Mouse (Mus musculus): Measurements from ENCODE around the gene Ptk6.
A peak's percentile ranks its signal among the peaks of the same experiment; 100 is the strongest.
"Not testable (repeated sequence)": the region's sequence is repeated elsewhere in the genome, so short reads cannot be mapped to it uniquely, and the experiment has no call there.

Ptk6 gene

DNA sequence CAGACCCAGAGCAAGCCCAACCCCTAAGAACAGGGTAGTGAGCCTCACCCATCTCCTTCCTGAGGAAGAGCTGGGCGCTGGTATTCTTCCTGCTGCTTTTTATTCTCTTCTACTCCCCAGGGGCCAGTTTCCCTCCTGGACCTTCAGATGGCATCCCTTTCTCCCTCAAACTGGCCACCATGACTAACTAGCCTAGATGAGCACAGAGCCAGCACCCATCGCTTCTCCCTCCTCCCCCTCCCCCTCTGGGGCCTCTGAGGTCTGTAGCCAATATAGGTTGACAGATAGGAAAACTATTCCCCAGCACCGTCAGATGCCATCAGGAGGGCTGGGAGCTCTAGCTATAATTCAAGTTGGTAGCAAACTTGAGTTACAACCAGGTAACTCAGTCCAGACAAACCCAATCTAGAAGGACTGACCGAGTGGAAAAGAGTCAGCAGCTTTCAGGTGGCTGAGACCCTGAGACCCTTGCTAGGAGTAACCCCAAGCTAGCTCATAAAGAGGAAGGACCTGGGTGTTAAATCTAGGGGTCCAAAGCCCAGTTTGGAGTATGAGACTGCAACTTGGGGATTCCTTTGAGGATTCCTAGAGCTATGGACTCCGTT is 16.4 kb upstream of the Ptk6 start:
- DNase-seq (ENCODE audit: low read depth, low spot score), result no peak

- DNase-seq (ENCODE audit: low read depth, low spot score), result no peak
Observed at GRCm38 (mm10) chr2:181216037-181216436, 13.4 kb upstream of the Ptk6 start.

DNA sequence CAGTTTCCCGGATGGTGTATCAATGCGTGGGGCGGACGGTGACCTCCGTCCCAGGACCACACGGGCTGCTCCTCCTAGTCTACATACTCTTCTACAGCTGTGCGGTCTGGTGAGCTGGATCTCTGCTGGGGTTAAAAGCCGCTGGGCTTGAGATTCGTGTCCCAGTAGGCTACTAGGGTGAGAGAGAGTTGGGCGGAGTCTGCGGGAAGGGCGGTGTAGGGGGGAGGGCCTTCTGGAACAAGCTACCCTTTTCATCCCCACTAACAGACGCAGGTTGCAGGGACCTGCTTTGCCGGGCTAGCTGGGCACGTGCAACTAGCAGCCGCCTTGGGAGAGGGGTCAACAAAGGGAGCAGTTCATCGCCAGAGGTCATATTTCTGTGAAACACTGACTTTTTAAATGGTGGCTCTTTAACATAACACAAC is 10.4 kb upstream of the Ptk6 start, which contains the start of gene Srms:
Srms (minus strand) TSS at position 165 of the 425 bp plus-strand sequence.
- no peak for DNase-seq (ENCODE audit: low read depth, low spot score)

GRCm38 (mm10) chr2:181212389-181213020 is 9.9 kb upstream of the Ptk6 start:
- DNase-seq (ENCODE audit: low read depth, low spot score), result no peak

DNA sequence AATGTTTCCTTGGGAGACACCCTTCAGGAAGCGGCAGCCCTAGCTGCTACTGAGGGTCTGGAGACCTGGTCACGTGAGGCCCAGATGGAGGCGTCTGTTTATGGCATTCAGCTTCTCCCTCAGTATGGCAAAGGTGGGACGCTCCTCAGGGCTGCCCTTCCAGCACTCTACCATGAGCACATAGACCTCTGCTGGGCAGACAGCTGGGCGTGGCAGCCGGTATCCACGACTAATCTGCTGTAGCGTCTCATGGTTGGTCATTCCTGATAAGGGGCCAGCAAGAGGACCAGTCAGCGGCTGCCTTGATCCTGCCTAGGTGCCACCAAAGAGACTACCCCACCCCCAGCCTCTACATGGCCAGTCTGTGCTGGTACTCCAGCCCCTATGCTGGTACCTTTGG is 3.5 kb upstream of the Ptk6 start:
- DNase-seq (ENCODE audit: low read depth, low spot score), result peak; percentile 10

- DNase-seq (ENCODE audit: low read depth, low spot score), result no peak
Observed at GRCm38 (mm10) chr2:181205678-181206077, 3.1 kb upstream of the Ptk6 start.

GRCm38 (mm10) chr2:181202886-181203285 is 297 bp upstream of the Ptk6 start:
- DNase-seq (ENCODE audit: low read depth, low spot score), result no peak

DNA sequence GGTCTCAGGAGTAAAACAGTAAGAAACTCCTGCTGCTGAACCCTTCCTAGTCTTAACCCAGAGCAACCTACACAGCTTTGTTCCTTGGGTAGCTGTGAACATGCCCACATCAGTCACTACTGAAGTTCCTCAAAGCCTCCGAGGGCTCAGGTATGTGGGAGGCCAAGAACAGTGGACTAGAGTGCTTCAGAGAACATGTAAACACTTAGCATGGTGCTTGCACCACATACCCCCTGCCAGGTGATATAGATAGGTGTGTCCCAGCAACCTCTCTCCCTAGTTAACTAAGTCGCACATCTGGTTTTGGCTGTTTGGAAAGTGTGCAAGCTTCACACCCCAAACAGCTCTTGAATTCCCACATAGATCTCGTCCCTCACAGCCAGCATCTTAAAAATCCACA is 983 bp downstream of the Ptk6 start:
- no peak for DNase-seq (ENCODE audit: low read depth, low spot score)

DNA sequence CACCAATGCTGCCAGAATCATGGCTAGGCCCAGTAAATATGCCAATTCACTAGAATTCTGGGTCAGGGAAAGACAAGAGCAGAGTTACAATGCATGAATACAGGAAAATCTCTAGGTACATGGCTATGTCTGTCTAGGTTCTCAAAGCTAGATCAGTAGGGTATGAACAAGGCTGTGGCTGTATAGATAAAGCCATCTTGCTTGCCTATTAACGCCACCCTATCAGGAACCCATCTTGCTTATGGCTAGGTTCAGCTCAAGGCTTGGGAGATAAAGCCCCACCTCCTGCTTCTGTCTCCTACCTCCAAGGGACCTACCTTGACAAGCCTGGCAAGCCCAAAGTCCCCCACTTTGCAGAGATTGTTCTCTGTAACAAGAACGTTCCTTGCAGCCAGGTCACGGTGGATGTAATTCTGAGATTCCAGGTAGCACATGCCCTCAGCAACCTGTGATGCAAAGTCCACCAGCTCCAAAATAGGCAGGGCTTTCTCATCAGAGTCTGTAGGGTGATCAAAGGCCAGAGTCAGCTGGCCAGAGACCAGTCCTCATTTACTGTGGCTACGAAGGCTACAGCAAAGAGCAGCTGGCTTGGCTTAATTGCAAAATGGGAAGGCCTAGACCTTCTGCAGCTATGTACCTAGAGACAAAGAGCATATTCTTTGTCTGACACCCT is 5.8 kb downstream of the Ptk6 start:
- DNase-seq (ENCODE audit: low read depth, low spot score), result no peak

DNA sequence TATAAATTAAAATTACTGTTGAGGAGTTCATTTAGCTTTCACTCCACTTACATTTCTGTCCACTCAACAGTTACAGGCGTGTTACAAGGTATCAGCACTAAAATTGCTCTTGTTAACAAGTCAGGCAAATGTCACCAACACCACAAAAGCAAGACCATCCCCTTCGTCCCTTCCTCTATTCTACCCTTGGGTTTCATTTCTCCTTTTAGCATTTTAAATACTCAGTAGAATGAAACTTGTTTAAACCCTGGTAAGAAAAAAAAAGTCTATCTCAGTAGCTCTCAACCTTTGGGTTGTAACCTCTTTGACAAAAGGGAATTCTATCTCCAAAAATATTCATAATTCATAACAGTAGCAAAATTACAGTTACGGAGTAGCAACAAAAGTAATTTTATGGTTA is 9.5 kb downstream of the Ptk6 start:
- no peak for DNase-seq (ENCODE audit: low read depth, low spot score)

GRCm38 (mm10) chr2:181191936-181192335 is 10.7 kb downstream of the Ptk6 start:
- no peak for DNase-seq (ENCODE audit: low read depth, low spot score)

- not testable (repeated sequence) for DNase-seq (ENCODE audit: low read depth, low spot score)
Observed at GRCm38 (mm10) chr2:181191385-181191784, 11.2 kb downstream of the Ptk6 start.

DNA sequence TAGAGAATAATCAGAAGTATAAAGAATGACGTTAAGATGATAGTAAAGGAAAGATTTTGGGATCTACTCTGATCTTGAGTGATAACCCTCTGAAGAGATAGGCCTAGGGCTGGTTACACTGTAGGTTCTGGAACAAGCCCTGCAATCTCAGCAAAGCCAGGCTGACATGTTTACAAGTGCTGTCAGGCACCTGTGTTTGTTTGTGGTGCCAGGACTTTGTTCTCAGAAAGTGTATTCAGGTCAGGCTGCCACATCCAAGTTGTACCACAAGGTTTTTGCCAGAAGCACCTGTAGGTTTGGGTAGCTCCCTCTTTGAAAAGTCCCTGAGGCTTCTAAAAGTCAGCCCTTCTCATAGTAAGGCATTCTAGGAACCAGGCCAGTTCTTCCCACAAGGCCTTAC is 13.3 kb downstream of the Ptk6 start:
- peak; percentile 25 for DNase-seq (ENCODE audit: low read depth, low spot score)

DNA sequence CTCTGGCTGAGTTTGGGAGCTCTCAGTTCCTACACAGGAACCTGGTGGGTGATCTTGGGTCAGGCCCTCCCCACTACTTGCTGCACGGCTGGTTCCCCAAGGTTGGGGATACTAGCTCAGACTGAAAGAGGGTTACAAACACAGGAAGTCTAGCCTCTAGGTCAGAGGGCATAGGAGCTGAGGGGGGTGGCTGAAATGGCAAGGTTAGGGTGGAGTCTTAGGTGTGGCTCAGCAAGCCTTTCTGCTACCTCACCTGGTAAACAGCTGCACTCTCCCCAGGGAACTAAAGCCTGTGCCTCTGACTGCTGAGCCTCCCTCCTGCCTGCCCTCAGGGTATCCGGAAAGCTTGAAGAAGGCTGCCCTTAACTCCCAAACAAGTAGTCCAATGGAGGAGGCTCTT is 13.9 kb downstream of the Ptk6 start:
- DNase-seq (ENCODE audit: low read depth, low spot score), result peak; percentile 37

DNA sequence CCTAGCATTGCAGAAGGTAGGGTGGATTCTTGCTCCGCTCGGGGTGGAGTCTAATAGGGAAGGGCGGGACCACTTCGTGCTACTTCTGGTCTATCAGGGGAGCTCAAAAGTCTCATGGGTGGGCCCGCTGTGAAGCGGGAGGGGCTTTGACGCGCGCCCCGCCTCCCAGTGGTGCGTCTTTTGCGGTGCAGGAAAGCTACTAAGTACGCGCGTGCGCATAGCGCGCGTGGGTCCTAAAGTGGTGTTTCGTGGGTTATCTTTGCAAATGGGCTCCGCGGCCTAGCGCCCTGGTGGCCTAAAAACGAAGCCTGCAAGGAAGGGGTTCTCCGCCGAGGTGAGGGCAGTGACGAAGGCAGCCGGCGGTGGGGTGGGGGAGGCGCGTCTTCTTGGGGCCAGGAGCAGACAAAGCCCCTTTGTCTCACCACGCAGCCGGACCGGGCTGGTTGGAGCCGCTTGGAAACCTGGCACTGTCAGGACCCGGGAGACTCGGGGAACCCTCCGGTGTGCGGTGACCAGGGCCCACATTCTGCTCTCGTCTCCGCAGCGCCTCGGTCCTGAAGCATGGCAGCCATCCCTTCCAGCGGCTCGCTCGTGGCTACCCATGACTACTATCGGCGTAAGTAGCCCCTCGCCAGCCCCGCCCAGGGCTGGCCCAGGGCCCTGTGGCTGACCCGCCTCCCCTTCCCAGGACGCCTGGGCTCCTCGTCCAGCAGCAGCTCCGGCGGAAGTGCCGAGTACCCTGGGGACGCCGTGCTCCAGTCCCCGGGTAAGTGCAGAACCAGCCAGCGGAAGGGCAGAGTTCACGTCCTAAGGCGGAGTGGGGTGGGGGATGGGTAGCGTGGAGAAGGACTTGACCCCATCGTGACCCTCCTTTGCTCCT is 15.2 kb downstream of the Ptk6 start, which contains the start of gene Ppdpf:
Ppdpf (plus strand) TSS at position 127 of the 880 bp plus-strand sequence.
- DNase-seq (ENCODE audit: low read depth, low spot score), result peak; percentile 96

- peak; percentile 96 for DNase-seq (ENCODE audit: low read depth, low spot score)
Observed at GRCm38 (mm10) chr2:181186635-181187034, 16.0 kb downstream of the Ptk6 start.

DNA sequence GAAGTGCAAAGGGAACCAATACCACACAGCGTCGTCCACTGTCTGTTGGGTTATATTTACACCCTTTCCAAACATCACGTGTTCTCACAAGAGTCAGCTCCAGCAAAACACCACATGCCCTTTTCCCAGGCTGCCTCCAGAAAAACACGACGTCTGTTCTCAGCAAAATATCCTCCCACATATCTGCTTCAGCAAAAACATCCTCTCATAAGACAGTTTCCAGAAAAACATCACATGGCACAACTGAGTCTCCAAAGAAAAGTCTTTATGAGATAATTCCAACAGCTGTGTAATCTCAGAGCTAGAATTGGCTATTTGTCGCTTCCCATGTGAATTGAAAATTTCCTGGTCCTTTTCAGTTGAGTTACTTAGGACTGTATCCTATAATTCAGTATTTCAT is 21.7 kb downstream of the Ptk6 start:
- no peak for DNase-seq (ENCODE audit: low read depth, low spot score)

GRCm38 (mm10) chr2:181178471-181178870 is 24.1 kb downstream of the Ptk6 start:
- no peak for DNase-seq (ENCODE audit: low read depth, low spot score)

- DNase-seq (ENCODE audit: low read depth, low spot score), result no peak
Observed at GRCm38 (mm10) chr2:181178015-181178414, 24.6 kb downstream of the Ptk6 start.

DNA sequence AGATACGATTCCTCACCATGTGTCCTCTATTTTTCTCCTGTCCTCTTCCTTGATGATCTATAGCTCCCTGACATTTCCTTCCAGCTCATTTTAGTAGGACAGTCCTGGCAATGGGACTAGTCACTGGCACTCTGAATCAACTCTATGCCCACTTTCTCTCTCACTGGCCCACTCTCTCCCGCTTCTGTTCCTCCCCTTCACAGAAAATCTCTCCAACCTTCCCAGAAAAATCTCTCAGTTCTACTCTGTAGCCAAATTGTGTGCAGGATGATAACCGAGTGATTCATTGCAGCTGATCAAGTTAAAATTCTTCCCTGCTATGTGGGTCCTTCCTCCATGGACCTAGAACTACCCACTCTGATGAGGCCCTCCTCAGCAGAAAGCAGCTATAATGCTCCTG is 27.9 kb downstream of the Ptk6 start:
- DNase-seq (ENCODE audit: low read depth, low spot score), result no peak

- DNase-seq (ENCODE audit: low read depth, low spot score), result no peak
Observed at GRCm38 (mm10) chr2:181166469-181166868, 36.1 kb downstream of the Ptk6 start.

DNA sequence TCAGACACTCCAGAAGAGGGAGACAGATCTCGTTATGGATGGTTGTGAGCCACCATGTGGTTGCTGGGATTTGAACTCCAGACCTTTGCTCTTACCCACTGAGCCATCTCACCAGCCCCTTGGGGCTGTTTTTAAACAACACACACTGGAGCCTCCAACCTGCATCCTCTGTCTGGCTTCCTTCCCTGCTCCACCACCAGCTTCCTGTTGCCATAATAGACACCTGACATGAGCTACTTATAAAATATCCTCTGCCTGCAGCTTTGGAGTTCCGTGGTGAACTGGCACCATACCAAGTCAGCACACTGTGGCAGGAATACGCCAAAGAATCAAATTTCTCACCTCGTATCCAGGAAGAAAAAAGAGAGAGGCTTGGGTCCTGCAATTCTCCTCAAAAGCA is 41.8 kb downstream of the Ptk6 start:
- DNase-seq (ENCODE audit: low read depth, low spot score), result no peak

Data from 3T3-L1 (cell line).